Mouse (Mus musculus): ENCODE data around the gene Nagpa.
"Not testable (repeated sequence)": the region's sequence is repeated elsewhere in the genome, so short reads cannot be mapped to it uniquely, and the experiment has no call there.

Gene Nagpa

GRCm38 (mm10) chr16:5203668-5204433 lies at the start of gene Nagpa:
Gene Nagpa (minus strand): TSS chr16:5204012.
- peak; percentile 80 for DNase-seq (ENCODE audit: low spot score)

GRCm38 (mm10) chr16:5252260-5252659 lies 48.4 kb upstream of the Nagpa start:
- no peak for DNase-seq (ENCODE audit: low spot score)

DNA sequence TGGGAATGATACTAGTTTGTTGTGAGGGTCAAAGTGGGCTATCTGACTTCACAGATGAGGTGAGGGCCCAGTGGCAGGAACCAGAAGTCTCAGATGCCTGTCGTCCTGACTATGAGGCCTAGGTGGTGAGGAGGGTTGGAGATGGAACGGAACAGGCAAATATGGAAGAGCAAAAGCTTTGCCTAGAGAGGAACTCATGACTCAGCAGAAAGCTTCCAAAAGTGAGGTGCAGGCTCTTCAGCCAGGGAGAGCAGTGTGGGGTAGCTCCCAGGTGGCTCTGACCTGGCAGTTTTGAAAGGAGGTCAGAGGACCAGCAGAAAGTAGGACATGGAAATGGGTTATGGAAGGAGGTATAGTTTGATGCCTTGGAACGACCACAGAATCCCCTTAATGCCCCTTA lies 47.1 kb upstream of the Nagpa start:
- no peak for DNase-seq (ENCODE audit: low spot score)

GRCm38 (mm10) chr16:5244411-5244810 lies 40.6 kb upstream of the Nagpa start:
- DNase-seq (ENCODE audit: low spot score): peak; percentile 70

GRCm38 (mm10) chr16:5242882-5243281 lies 39.1 kb upstream of the Nagpa start:
- DNase-seq (ENCODE audit: low spot score): no peak

DNA sequence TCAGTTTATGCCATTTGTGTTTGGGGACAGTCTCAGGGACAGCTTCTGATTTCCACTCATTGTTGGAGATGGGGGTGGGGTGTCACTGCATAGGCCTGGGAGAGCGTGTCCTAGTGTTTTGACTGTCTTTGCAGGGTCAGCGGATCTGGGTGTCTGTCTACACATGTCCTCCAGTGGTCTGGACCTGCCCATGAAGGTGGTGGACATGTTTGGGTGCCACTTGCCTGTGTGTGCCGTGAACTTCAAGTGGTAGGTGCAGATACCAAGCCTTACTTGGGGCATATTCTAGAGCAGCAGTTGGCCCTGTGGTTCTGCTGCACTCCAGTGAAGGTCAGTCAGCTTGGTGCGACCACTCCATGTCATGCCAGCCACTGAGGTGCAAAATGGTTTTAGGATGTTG lies 38.5 kb upstream of the Nagpa start:
- no peak for DNase-seq (ENCODE audit: low spot score)

DNA sequence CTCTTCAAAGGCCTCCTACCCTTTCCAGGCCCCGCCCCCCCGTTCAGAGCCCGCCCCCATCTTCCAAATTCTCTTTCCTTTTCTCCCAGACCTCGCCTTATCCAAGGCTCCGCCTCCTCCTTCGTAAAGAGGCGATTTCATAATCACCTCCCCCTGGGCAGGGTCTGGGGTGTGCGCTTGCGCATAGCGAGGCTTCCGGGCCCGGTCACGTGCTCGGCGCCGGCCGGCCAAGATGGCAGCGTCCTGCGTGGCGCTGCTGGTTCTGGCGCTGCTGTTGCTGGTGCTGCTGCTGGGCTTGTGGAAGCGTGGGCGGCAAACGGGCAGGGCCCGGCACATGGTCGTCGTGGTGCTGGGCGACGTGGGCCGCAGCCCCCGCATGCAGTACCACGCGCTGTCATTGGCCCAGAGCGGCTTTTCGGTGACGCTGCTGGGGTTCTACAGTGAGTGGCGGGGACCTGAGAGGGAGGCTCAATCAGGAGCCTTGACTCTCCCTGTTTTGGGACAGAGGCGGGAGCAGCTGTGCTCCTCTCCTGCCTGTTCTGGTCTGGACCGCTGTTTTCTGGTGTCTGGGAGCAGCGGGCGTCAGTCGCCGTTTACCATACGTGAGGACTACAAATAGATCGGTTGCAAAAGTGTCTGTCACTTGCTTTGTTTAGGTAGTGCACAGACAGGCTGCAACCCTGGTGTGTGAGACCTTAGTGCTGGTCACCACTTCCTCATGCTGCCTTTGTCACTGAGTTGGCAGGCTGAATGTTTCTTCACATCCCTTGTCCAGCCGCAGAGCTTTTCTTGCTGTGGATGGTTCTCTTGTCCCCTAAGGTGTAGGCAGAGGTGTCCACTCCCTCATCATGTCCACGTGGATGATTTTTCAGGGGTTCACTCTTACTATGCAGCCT lies 29.9 kb upstream of the Nagpa start, which contains the start of gene Alg1:
Gene Alg1 (plus strand): TSS at position 204 of the 896 bp plus-strand sequence.
- DNase-seq (ENCODE audit: low spot score): peak; percentile 93

GRCm38 (mm10) chr16:5232982-5233381 lies 29.2 kb upstream of the Nagpa start:
- DNase-seq (ENCODE audit: low spot score): no peak

DNA sequence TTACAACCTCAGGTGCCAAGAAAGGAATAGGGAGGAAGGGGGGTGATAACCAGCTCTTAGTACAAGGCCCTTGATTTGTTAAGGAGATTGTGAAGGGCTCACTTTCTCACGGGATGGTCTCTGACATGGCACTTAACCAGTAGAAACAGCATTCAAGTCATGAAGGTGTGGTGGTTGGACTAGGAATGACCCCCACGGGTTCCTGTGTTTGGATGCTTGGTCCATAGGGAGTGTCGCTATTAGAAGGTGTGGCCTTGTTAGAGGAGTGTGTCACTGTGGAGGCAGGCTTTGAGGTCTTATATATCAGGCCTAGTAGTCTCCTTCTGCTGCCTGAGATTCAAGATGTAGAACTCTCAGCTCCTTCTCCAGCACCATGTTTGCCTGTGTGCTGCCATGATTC lies 24.3 kb upstream of the Nagpa start:
- DNase-seq (ENCODE audit: low spot score): not testable (repeated sequence)

DNA sequence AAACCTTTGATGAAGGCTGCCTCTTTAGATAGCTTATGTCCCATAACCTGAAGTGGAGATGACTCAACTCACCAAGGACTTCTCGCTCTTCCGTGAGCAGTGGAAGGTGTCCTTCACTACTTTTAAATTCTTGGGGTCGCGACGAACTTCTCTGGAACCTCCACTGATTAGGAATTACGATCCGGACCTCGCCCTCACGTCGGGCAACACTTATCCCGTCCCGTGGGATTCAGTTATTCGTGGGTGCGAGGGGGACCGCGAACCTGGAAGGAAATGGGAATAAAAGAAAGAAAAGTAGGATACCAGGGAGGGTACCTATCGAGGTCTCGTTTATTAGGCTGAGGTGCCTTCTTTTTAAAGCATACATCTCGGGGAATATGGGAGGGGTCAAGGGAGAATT lies 23.7 kb upstream of the Nagpa start:
- not testable (repeated sequence) for DNase-seq (ENCODE audit: low spot score)

- not testable (repeated sequence) for DNase-seq (ENCODE audit: low spot score)
Measured at GRCm38 (mm10) chr16:5226534-5226933, 22.7 kb upstream of the Nagpa start.

DNA sequence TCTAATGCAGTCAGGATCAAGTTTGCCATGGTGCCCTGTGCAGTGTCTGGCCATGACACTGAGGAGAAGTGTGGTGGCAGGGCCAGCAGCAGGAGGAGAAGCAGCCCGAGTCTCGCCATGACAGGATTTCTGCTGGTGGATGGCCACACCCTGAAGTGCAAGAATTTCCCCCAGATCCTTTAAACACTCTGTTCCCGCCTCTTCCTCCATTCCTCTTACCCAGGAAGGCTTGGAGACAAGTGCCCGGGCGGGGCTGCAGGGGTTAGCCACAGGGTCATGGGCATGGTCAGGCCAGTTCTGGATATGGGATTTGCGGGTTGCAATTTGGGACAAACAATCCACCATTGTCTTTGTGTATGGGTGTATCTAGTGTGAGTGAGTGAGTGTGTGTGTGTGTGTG lies 18.3 kb upstream of the Nagpa start, which contains the start of gene AU021092:
Gene AU021092 (minus strand): TSS at position 160 of the 400 bp plus-strand sequence.
- no peak for DNase-seq (ENCODE audit: low spot score)

GRCm38 (mm10) chr16:5221403-5221802 lies 17.6 kb upstream of the Nagpa start:
- no peak for DNase-seq (ENCODE audit: low spot score)

GRCm38 (mm10) chr16:5217341-5218133 lies 13.7 kb upstream of the Nagpa start:
- peak; percentile 41 for DNase-seq (ENCODE audit: low spot score)

DNA sequence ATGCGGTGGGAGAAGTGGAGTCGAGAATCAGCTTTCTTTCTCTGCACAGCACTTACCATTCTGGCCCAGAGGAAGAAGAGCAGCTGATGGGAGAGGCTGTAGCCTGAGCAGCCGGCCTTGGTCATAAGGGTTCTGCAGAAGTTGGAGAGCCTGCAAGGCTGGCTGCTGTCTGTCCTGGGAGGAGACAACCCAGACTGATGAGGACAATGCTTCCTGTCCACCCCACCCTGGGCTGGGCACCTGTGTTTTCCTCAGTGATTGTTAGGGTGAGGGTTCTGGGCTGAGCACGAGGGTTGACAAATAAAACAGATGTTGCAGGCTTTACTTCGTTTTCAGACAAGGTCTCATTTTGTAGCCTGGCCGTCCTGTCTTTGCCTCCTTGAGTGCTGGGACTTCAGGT lies 12.9 kb upstream of the Nagpa start:
- no peak for DNase-seq (ENCODE audit: low spot score)

DNA sequence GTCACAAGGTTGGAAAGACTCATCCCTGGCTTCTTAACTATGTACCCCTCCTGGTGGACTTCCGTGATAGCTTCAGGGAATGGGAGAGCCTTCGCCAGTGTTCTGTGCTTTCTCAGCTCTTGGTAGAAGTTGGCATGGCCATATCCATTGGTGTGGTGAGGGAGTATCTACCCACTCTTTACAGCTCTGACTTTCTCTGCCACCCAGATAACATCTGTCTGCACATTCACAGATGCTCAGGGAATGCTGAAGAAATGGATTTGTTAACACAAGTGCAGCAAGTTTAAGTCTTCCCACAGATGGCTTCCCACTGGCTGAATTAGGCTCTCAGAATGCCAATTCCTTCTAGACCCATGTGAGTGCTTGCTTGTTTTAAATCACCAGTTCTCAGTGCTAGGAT lies 10.3 kb upstream of the Nagpa start:
- no peak for DNase-seq (ENCODE audit: low spot score)

DNA sequence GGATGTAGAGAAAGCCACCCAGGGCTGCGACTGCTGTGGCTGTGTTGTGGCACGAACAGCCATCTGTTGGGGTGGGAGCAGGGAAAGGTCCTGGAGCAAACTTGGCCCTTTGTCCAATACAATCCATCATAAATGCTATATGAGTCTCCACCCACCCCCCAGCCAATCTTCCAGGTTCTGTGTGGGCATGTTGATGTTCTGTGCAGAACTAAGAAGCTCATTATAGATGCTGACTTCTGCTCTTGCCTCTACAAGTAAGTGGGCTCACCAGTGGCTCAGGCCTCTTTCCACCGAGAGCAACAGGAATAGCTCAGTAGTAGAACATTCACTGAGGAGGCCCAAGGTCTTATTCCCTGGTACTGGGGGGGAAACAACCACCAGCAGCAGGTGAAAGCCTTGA lies 8.3 kb upstream of the Nagpa start:
- no peak for DNase-seq (ENCODE audit: low spot score)

- DNase-seq (ENCODE audit: low spot score): no peak
Measured at GRCm38 (mm10) chr16:5210365-5210764, 6.6 kb upstream of the Nagpa start.

DNA sequence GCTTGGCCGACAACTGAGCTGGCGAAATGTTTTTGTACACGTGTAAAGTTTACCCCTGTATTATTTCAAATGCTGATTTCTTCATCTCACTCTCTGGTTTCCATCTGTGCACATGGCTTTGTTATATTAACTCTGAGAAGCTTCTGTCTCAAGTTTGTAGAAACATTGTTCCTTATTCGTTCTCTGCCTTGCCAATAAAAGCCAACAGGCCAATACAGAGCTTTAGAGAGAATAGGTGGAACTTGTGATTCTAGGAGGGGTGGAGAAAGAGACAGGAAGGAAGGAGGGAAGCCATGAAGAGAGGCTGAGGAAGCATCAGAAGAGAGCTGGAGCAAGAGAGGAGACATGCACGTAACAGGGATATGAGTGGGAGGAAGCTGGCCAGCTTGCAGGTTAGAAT lies 2.2 kb upstream of the Nagpa start:
- DNase-seq (ENCODE audit: low spot score): no peak

- no peak for DNase-seq (ENCODE audit: low spot score)
Measured at GRCm38 (mm10) chr16:5205431-5205970, 1.7 kb upstream of the Nagpa start.

DNA sequence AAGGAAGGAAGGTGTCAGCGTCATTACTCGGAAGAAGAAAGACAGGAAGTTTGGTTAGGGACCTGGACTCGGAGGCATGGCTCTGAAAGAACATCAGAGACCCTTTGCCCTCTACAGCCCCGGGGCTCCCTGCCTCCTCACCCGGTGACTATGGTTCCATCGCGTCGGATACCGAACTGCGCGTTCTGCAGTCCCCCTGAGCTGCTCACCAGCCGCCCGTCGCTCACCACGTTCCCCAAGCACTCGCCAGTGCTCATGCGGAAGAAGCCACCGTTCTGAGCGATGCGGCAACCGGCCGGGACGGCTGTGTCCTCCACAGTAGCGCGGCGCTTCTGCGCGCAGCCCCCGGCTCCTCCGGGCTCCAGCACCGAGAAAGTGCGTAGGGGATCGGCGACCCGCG lies 612 bp downstream of the Nagpa start:
- DNase-seq (ENCODE audit: low spot score): peak; percentile 20

DNA sequence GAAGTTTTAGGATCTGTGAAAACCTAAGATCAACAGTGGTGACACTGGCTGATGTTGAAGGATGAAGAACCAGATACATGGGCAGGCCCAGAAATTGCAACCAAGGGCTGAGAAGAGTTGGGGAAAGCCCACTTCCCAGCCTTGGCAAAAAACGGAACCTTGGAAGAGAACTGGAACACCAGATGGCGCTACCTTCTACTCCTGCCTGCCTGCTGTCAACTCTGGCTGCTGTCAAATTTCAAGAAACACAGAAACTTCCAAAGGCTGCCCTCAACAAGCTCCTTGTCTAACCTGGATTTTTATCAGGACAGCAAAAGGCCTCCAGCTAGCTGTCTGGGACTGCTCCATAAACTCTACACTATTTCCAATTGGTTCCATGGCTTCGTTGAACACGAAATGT lies 1.1 kb downstream of the Nagpa start:
- peak; percentile 29 for DNase-seq (ENCODE audit: low spot score)
